Mouse (Mus musculus) testis, adult 2 months (tissue): ENCODE results near the gene Tcp11l1.

Source experiments
- CTCF ChIP-seq: fragments of 200-500 bp; IDR thresholded peaks from 2 replicates; pipeline ENCODE4 v1.5.1; 2012; ENCODE audit warnings: low read depth, mild to moderate bottlenecking, inconsistent platforms, low read length, moderate library complexity; ENCODE audit not compliant: control insufficient read depth, insufficient read depth, insufficient replicate concordance
- POLR2A ChIP-seq: fragments of 200-500 bp; IDR thresholded peaks from 2 replicates; pipeline ENCODE4 v1.6.1; 2012; ENCODE audit warnings: low read depth, mild to moderate bottlenecking, inconsistent platforms, low read length, moderate library complexity; ENCODE audit not compliant: control insufficient read depth

GRCm38 (mm10) chr2:104614786-104615185 is 97.2 kb downstream of the Tcp11l1 start:
- no peak for TF ChIP-seq POLR2A
- TF ChIP-seq CTCF: no peak
